Mouse (Mus musculus): ENCODE measurements around the gene Fam162a. TPM values are rescaled to one million over a fixed set of nuclear protein-coding genes. Genes with fewer than 3 reads are reported as not detected.
"Not testable (repeated sequence)": the region's sequence is repeated elsewhere in the genome, so short reads cannot be mapped to it uniquely, and the experiment has no call there.

Fam162a gene
- polyA plus RNA-seq, 1 experiment from 2014 or later, result 192 TPM

DNA sequence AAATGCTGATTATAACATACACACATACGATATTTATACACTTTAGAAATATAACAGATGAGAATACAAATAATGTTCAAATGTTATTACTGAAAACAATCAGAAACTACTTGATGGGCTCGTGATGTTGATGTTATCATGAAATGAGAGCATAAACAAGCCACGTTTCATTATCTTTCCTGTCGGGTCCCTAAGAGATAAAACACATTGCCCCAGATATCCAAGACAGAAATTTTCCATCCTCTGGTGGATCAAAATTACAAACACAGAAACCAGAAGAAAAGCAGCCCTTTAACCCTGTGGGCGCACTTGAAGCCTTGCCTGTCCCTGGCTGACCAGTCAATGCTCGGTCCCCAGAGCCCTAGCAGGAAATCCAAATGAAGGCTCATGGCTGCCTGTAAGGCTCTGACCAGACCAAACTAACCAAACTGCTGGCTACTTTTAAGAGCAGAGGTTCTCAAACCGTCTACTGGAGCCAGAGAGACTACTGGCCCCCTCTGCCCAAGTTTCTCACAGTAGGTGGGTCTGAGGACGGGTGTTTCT is 13.4 kb downstream of the Fam162a start:
- Histone ChIP-seq H3K9ac (no peak overlapping the region), H3K4me1 (replicated peaks) (peaks cover 19% of the 10 kb centered on the region), H3K4me2 (no peak overlapping the region), H3K36me3 (replicated peaks) (peaks cover 25% of the 10 kb centered on the region), H3K27ac (replicated peaks) (no peak overlapping the region), H3K4me3 (replicated peaks) (no peak overlapping the region), H3K9me3 (replicated peaks) (no peaks in the 10 kb centered on the region), H3K27me3 (no peaks in the 10 kb centered on the region)
- 56% methylated on average over 8 of the region's 8 CpGs for WGBS (ENCODE audit: insufficient replicate concordance)
- ATAC-seq (ENCODE audit: insufficient read depth), result no peak

DNA sequence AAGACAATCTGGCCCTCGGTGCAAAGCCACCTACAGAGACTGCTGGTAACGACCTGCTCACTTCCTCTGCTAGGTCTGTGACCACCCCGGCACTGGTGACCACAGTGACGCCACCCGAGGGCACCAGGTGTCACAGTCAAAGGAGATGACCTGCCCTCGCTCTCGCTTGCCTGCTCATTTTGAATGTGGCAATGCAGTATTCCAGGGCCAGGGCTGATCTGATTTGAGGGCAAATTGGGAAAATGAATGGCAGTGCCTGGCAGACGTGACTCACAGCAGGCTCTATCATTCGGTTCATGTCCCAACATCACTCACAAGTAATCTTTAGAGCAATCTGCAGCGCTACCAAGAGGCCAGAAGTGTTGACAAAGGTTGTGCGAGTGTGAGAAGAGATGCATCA is 15.0 kb downstream of the Fam162a start:
- Histone ChIP-seq H3K4me1 (replicated peaks) (peaks cover 10% of the 10 kb centered on the region), H3K9ac (no peak overlapping the region), H3K36me3 (replicated peaks) (peaks cover 33% of the 10 kb centered on the region), H3K4me3 (replicated peaks) (no peak overlapping the region), H3K27me3 (no peaks in the 10 kb centered on the region), H3K9me3 (replicated peaks) (no peaks in the 10 kb centered on the region), H3K4me2 (no peak overlapping the region), H3K27ac (replicated peaks) (no peak overlapping the region)
- no peak for ATAC-seq (ENCODE audit: insufficient read depth)
- 83% methylated on average over 11 of the region's 11 CpGs for WGBS (ENCODE audit: insufficient replicate concordance)

DNA sequence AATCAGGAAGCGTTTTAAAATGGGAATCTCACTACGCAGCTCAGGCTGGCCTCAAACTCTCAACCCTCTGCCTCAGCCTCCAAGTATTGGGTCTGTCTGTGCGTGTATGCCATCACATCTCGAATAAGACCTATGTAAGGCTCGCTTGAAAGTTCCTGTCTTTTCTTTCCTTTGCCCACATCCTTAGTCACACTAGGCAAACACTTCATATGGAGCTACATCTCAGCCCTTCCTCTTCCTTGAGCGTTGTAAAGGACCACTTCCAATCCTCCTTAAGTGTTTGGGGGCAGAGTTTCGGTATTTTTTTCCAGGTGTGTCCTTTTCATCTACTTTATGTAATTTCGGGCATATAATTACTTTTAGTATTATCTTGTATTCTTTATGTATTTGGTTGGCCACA is 16.5 kb downstream of the Fam162a start:
- H3K27me3 ChIP-seq, result no peaks in the 10 kb centered on the region
- WGBS (ENCODE audit: insufficient replicate concordance), result 82% methylated on average over 8 of the region's 8 CpGs
- H3K4me1 ChIP-seq (replicated peaks), result peaks cover 4% of the 10 kb centered on the region
- no peak overlapping the region for H3K9ac ChIP-seq
- ATAC-seq (ENCODE audit: insufficient read depth), result no peak
- no peak overlapping the region for H3K4me2 ChIP-seq
- H3K27ac ChIP-seq (replicated peaks), result no peak overlapping the region
- H3K36me3 ChIP-seq (replicated peaks), result peaks cover 42% of the 10 kb centered on the region
- H3K4me3 ChIP-seq (replicated peaks), result no peak overlapping the region
- H3K9me3 ChIP-seq (replicated peaks), result no peaks in the 10 kb centered on the region

DNA sequence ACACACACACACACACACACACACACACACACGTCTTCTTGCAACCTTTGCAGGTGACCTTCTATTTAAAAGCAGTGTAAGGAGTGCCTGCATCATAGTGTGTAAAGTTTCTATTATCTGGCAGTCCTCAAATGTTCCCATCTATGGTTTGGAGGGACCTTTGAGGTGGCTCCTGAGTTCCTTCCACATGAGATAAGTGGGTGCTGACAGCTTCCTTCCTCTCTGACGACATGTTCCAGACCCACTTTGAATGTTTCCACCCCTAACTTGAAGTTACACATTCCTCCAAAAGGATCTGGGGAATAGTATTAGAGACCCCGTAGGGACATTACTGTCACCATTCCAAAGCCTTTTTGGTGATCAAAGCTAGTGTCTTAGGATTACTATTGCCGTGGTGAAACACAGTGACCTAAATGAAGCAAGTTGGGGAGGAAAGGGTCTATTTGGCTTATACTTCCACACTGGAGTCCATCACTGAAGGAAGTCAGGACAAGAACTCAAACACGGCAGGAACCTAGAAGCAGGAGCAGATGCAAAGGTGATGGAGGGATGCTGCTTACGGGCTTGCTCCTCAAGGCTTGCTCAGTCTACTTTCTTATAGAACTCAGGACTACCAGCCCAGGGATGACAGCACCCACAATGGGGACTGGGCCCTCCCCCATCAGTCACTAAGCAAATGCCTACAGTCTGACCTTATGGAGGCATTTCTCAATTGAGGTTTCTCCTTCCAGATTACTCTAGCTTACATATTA is 17.7 kb downstream of the Fam162a start:
- ATAC-seq (ENCODE audit: insufficient read depth), result no peak
- H3K9me3 ChIP-seq (replicated peaks), result no peaks in the 10 kb centered on the region
- 71% methylated on average over 6 of the region's 6 CpGs for WGBS (ENCODE audit: insufficient replicate concordance)
- no peak overlapping the region for H3K4me2 ChIP-seq
- no peak overlapping the region for H3K4me3 ChIP-seq (replicated peaks)
- H3K4me1 ChIP-seq (replicated peaks), result peaks cover 4% of the 10 kb centered on the region
- peaks cover 54% of the 10 kb centered on the region for H3K36me3 ChIP-seq (replicated peaks)
- H3K9ac ChIP-seq, result no peak overlapping the region
- H3K27me3 ChIP-seq, result no peaks in the 10 kb centered on the region
- H3K27ac ChIP-seq (replicated peaks), result no peak overlapping the region

GRCm38 (mm10) chr16:36051491-36051890 is 19.9 kb downstream of the Fam162a start:
- Histone ChIP-seq H3K27ac (replicated peaks) (no peak overlapping the region), H3K9ac (no peak overlapping the region), H3K9me3 (replicated peaks) (no peaks in the 10 kb centered on the region), H3K4me2 (no peak overlapping the region), H3K4me1 (replicated peaks) (no peaks in the 10 kb centered on the region), H3K27me3 (no peaks in the 10 kb centered on the region), H3K36me3 (replicated peaks) (peaks cover 74% of the 10 kb centered on the region), H3K4me3 (replicated peaks) (no peak overlapping the region)
- no peak for ATAC-seq (ENCODE audit: insufficient read depth)
- WGBS (ENCODE audit: insufficient replicate concordance), result 83% methylated on average over 6 of the region's 6 CpGs

GRCm38 (mm10) chr16:36047538-36047937 is 23.9 kb downstream of the Fam162a start:
- Histone ChIP-seq H3K4me1 (replicated peaks) (peaks cover under 1% of the 10 kb centered on the region), H3K4me3 (replicated peaks) (no peak overlapping the region), H3K9me3 (replicated peaks) (no peaks in the 10 kb centered on the region), H3K27ac (replicated peaks) (no peak overlapping the region), H3K9ac (no peak overlapping the region), H3K4me2 (no peak overlapping the region), H3K27me3 (no peaks in the 10 kb centered on the region), H3K36me3 (replicated peaks) (peaks cover 87% of the 10 kb centered on the region)
- ATAC-seq (ENCODE audit: insufficient read depth), result no peak
- 80% methylated on average over 4 of the region's 4 CpGs for WGBS (ENCODE audit: insufficient replicate concordance)

DNA sequence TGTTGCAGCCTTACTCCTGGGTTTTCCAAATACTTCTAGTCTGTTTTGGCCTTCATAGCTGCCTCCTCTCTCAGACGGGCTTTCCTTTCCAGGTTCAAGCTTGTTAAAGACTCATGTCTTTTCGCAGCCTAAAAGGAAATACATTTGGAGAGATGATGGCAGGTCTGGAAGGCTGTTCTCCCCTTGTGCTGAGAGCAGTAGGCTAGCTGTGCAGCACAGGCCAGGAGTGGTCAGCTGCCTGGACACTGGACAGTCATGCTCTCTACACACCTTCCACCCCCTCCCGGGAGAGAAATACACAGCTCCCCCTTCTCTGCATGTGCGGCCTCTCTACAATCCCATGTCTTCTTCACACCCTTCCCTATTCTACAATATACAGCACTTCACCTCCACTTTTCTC is 27.4 kb downstream of the Fam162a start:
- Histone ChIP-seq H3K36me3 (replicated peaks) (peaks cover 56% of the 10 kb centered on the region), H3K9ac (no peak overlapping the region), H3K4me3 (replicated peaks) (no peak overlapping the region), H3K4me2 (no peak overlapping the region), H3K4me1 (replicated peaks) (peaks cover 15% of the 10 kb centered on the region), H3K27me3 (no peaks in the 10 kb centered on the region), H3K9me3 (replicated peaks) (no peaks in the 10 kb centered on the region), H3K27ac (replicated peaks) (no peak overlapping the region)
- ATAC-seq (ENCODE audit: insufficient read depth), result no peak
- WGBS (ENCODE audit: insufficient replicate concordance), result 84% methylated on average over 4 of the region's 4 CpGs

GRCm38 (mm10) chr16:36043073-36043472 is 28.3 kb downstream of the Fam162a start:
- H3K9ac ChIP-seq, result no peak overlapping the region
- peaks cover 47% of the 10 kb centered on the region for H3K36me3 ChIP-seq (replicated peaks)
- 82% methylated on average over 10 of the region's 10 CpGs for WGBS (ENCODE audit: insufficient replicate concordance)
- peaks cover 15% of the 10 kb centered on the region for H3K4me1 ChIP-seq (replicated peaks)
- ATAC-seq (ENCODE audit: insufficient read depth), result no peak
- H3K4me2 ChIP-seq, result no peak overlapping the region
- no peaks in the 10 kb centered on the region for H3K27me3 ChIP-seq
- H3K27ac ChIP-seq (replicated peaks), result no peak overlapping the region
- no peak overlapping the region for H3K4me3 ChIP-seq (replicated peaks)
- no peaks in the 10 kb centered on the region for H3K9me3 ChIP-seq (replicated peaks)

DNA sequence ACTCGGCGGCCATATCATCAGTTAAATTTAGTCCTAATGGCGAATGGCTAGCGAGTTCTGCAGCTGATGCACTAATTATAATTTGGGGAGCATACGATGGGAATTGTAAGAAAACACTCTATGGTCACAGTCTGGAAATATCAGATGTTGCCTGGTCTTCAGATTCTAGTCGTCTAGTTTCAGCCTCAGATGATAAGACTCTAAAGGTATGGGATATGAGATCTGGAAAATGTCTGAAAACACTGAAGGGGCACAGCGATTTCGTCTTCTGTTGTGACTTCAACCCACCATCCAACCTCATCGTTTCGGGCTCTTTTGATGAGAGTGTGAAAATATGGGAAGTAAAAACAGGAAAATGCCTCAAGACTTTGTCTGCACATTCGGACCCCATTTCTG is 29.8 kb downstream of the Fam162a start:
- ATAC-seq (ENCODE audit: insufficient read depth), result no peak
- H3K9ac ChIP-seq, result peak overlapping the region; percentile 69
- peaks cover 15% of the 10 kb centered on the region for H3K4me1 ChIP-seq (replicated peaks)
- H3K4me2 ChIP-seq, result peak overlapping the region; percentile 84
- H3K27me3 ChIP-seq, result no peaks in the 10 kb centered on the region
- H3K27ac ChIP-seq (replicated peaks), result peak overlapping the region; percentile 78
- H3K4me3 ChIP-seq (replicated peaks), result peak overlapping the region; percentile 70
- H3K9me3 ChIP-seq (replicated peaks), result no peaks in the 10 kb centered on the region
- 14% methylated on average over 11 of the region's 11 CpGs for WGBS (ENCODE audit: insufficient replicate concordance)
- H3K36me3 ChIP-seq (replicated peaks), result peaks cover 38% of the 10 kb centered on the region

DNA sequence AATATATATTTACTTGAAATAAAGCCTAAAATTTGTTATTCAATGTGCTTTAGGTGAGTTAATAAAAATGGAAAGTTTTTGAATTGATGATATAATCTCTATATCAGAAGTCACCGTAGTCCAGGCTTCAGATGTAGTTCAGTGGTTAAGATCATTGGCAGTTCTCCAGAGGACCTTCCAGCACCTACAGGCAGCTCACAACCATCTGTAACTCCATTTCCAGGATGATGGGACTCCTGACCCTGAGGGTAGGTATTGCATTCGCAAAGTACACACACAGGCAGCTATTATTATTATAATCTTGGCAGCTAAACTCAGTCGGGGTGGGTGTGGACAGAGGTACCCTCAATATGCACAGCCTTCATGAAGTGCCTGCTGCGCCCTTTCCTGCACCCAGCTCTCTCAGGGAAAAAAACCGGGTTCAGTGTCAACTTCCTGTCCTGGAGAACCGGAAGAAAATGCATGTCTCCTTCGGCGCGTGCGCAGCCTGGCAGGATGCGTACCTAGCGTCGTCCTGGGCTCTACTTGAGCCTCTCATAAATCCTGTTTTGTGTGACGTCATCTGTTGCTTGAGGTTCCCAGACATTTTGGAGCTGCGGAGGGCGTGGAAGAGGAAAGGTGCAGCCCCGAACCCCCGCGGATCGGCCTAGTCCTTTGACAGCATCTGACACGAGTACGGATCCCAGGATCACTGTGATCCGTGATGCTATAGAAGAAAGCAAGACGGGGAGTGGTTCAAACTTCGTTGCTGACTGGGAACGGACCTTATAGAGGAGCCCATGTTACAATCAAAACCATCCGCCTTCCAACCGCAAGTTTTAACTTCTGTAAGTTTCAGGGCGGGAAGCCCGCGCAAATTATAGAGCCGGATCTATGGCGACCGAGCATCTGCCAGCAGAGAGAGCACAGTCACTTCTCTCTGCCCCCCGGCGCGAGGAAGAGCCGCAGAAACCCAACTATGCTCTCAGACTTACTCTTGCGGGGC is 30.5 kb downstream of the Fam162a start, which contains the start of gene Wdr5b:
Gene Wdr5b, plus strand, starts transcription at position 551 of the 985 bp plus-strand sequence.
- peak; percentile 94 for ATAC-seq (ENCODE audit: insufficient read depth)
- H3K27me3 ChIP-seq, result no peaks in the 10 kb centered on the region
- H3K36me3 ChIP-seq (replicated peaks), result peaks cover 35% of the 10 kb centered on the region
- peak within 1 kb of the TSS; percentile 84 for H3K4me2 ChIP-seq
- H3K9ac ChIP-seq, result peak within 1 kb of the TSS; percentile 69
- peaks cover 15% of the 10 kb centered on the region for H3K4me1 ChIP-seq (replicated peaks)
- peak within 1 kb of the TSS; percentile 70 for H3K4me3 ChIP-seq (replicated peaks)
- 1% methylated on average over 39 of the region's 39 CpGs for WGBS (ENCODE audit: insufficient replicate concordance)
- H3K27ac ChIP-seq (replicated peaks), result peak within 1 kb of the TSS; percentile 78
- H3K9me3 ChIP-seq (replicated peaks), result no peaks in the 10 kb centered on the region

DNA sequence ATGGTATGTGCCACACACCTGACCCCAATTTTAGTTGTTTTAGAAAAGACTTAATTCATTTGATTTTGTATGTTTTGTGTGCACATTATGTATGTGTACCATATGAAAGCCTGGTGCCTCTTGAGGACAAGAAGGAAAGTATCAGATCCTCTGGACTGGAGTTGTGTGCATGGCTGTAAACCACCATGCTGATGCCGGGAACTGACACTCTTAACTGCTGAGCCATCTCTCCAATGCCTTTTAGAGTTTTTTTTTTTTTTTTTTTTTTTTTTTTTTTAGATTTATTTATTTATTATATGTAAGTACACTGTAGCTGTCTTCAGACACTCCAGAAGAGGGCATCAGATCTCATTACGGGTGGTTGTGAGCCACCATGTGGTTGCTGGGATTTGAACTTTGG is 43.3 kb downstream of the Fam162a start:
- WGBS (ENCODE audit: insufficient replicate concordance), result 80% methylated on average over 2 of the region's 2 CpGs
- H3K27ac ChIP-seq (replicated peaks); ATAC-seq (ENCODE audit: insufficient read depth); H3K27me3 ChIP-seq; H3K4me1 ChIP-seq (replicated peaks); H3K9me3 ChIP-seq (replicated peaks); H3K9ac ChIP-seq; H3K4me3 ChIP-seq (replicated peaks); H3K4me2 ChIP-seq: not testable (repeated sequence)
- H3K36me3 ChIP-seq (replicated peaks), result peaks cover 63% of the 10 kb centered on the region
